8 mouse cellular contexts compared by ENCODE assay signal in the genomic region with DNA sequence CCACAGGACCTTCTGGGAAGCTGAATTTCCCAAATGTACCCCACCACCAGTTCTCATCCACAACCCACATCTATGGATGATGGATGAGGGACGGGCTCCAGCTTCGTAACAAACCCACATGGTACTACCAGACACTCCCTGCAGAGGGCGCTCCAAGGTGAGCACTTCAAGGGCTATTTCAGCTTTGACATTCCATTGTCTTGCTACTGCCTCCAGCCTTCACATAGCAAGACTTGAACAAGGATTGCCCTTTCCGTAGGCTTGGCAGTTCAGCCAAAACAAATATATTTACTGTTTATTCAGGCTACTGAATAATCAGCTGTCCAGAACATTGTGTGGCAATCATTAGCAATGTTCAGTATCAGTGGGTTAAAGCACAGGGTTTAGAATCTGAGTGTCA. TPM values are rescaled to one million over a fixed set of nuclear protein-coding genes. Genes with fewer than 3 reads are reported as not detected.
DNase-seq lines count a peak whose midpoint lies in the region; TF ChIP-seq lines count a peak whose summit lies in the region.
"Had no signal": no experiment of that assay in that cellular context is flagged by ENCODE, and none has a peak within 500 bp of the region (broad histone marks: within the 10 kb centered on the region; RNA-seq: fewer than 3 reads in every experiment).

No protein-coding gene starts in this region.

- H3K4me2 ChIP-seq in CH12.LX (ENCODE audit: insufficient read depth, low read depth, poor library complexity, severe bottlenecking), result no peak overlapping the region

- peak; percentile 65 for TF ChIP-seq RAD21 in CH12.LX (IDR thresholded peaks at IDR 0.05; ENCODE audit: low read depth, low read length)

- H3K9me3 ChIP-seq in CH12.LX (replicated peaks; ENCODE audit: low read length), result no peaks in the 10 kb centered on the region

- no peaks in the 10 kb centered on the region for H3K4me1 ChIP-seq in CH12.LX (ENCODE audit: control insufficient read depth in 1 of 2, insufficient read depth in 2 of 2)

- in situ Hi-C loops in CH12.LX (cut with MboI; ENCODE audit: low pct_ligation_motif_present, low pct_unique_long_range_greater_than_20kb, low sequenced_read_pairs), result no loop called here

- TF ChIP-seq POLR2A in CH12.LX (IDR thresholded peaks at IDR 0.05; ENCODE audit: low read depth, low read length), result no peak

- H3K27ac ChIP-seq in CH12.LX (ENCODE audit: insufficient read depth, low read depth), result no peak overlapping the region

- peak; percentile 84 to 85 for DNase-seq in B cell, adult 2 months
- DNase-seq in CH12.LX (ENCODE audit: extremely low read depth), result peak; percentile 52
- peak; percentile 60 for DNase-seq in brain, adult 2 months (ENCODE audit: low read depth, low spot score)
- peak; percentile 45 to 49 for DNase-seq in frontal cortex, postnatal 25 days (ENCODE audit: low spot score in 2 of 2)
- DNase-seq in kidney, postnatal 25 days, result peak; percentile 76 to 90
- peak; percentile 86 for DNase-seq in lung, postnatal 10 days
- DNase-seq in spleen, adult 18-20 months, result peak; percentile 24 to 74

- H3K9ac ChIP-seq in CH12.LX (ENCODE audit: insufficient read depth, low read depth), result no peak overlapping the region

- no peak overlapping the region for H3K4me3 ChIP-seq in CH12.LX (replicated peaks in 1 of 3; ENCODE audit: low read depth in 2 of 3, low read length in 2 of 3, poor library complexity in 1 of 3)

- no peak for TF ChIP-seq EP300 in CH12.LX (IDR thresholded peaks at IDR 0.05; ENCODE audit: low read length)

- H3K79me2 ChIP-seq in CH12.LX (replicated peaks; ENCODE audit: control insufficient read depth, extremely low read depth, insufficient read depth, poor library complexity, severe bottlenecking), result no peaks in the 10 kb centered on the region

- dilution Hi-C loops in CH12.LX (cut with MboI; ENCODE audit: extremely low pct_ligation_motif_present, extremely low pct_unique_long_range_greater_than_20kb, low sequenced_read_pairs), result no loop called here

- no peaks in the 10 kb centered on the region for H3K36me3 ChIP-seq in CH12.LX (replicated peaks in 1 of 2; ENCODE audit: control insufficient read depth in 1 of 2, insufficient read depth in 1 of 2, low read length in 1 of 2)

- H3K27me3 ChIP-seq in CH12.LX (replicated peaks), result no peaks in the 10 kb centered on the region

- peak; percentile 85 to 97 for TF ChIP-seq CTCF in CH12.LX (conservative IDR thresholded peaks at IDR 0.05 in 1 of 2, IDR thresholded peaks at IDR 0.05 in 1 of 2; ENCODE audit: low read depth in 2 of 2, low read length in 2 of 2)

TF ChIP-seq in CH12.LX, 34 proteins besides CTCF, POLR2A, EP300 and RAD21:
- TF ChIP-seq KAT2A (IDR thresholded peaks at IDR 0.05; ENCODE audit: insufficient replicate concordance, low read length) (no peak), CHD1 (IDR thresholded peaks at IDR 0.05; ENCODE audit: low read depth, low read length) (no peak), MXI1 (IDR thresholded peaks at IDR 0.05; ENCODE audit: low read depth, low read length) (no peak), MYC (IDR thresholded peaks at IDR 0.05; ENCODE audit: low read depth, low read length) (0 out of 2 replicates have a peak, but pooled peaks have one; percentile 56), TBP (conservative IDR thresholded peaks at IDR 0.05; ENCODE audit: low read depth, low read length) (no peak), MAFK (IDR thresholded peaks at IDR 0.05; ENCODE audit: insufficient replicate concordance, low read length) (no peak), BHLHE40 (IDR thresholded peaks at IDR 0.05; ENCODE audit: low read depth, low read length) (no peak), SMC3 (IDR thresholded peaks at IDR 0.05; ENCODE audit: low read depth, low read length) (peak; percentile 72)

RNA-seq across cellular contexts. Expression of a gene that starts 6.8 kb away (rescaled TPM):
- not detected in 2 replicates for total RNA-seq in CH12.LX (2012; rRNA removed)
- total RNA-seq in CH12.LX (2014; rRNA removed), result not detected in 2 replicates
- not detected in 2 replicates for polyA plus RNA-seq in CH12.LX (2012; ENCODE audit: insufficient read length, low read depth)
- polyA plus RNA-seq: stomach, embryonic 16.5 days had no signal

RNA-seq across cellular contexts. Expression of a gene that starts 32.1 kb away (rescaled TPM):
- total RNA-seq in CH12.LX (2012; rRNA removed), result 49.7 and 70.2 TPM in 2 replicates
- 170 and 203 TPM in 2 replicates for total RNA-seq in CH12.LX (2014; rRNA removed)
- 87.9 and 97.7 TPM in 2 replicates for polyA plus RNA-seq in CH12.LX (2012; ENCODE audit: insufficient read length, low read depth)

RNA-seq across cellular contexts. Expression of a gene that starts 54.9 kb away (rescaled TPM):
- total RNA-seq in CH12.LX (2012; rRNA removed) (not detected in 2 replicates), CH12.LX (2014; rRNA removed) (not detected in 2 replicates)
- polyA plus RNA-seq in CH12.LX (2012; ENCODE audit: insufficient read length, low read depth), result not detected in 2 replicates
- polyA plus RNA-seq: stomach, embryonic 16.5 days had no signal
